Mouse (Mus musculus): ENCODE data around the gene Gpsm3. TPM values are rescaled to one million over a fixed set of nuclear protein-coding genes. Genes with fewer than 3 reads are reported as not detected.

Gpsm3 gene
- total RNA-seq (2023): 100 to 1,000 TPM; 180 to 199 TPM

DNA sequence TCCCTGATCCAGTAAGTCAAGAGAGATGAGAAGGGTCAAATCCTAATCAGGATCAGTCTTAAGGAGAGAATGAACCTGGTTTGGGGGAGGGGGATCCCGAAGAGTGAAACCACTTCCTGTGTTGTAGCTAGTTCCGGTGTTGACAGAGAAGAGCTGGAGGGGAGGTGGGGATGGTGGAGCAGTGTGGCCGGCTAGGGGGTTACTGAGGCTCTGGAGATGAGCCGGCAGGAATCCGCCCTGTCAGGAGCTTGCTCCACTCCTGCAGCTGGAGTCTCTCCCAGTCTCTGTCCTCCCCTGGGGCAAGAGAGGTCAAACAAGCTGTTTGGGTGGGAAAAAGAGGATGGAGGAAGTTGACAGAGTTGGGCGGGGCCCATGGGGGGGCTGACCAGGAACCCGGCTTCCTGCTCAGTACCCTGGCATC lies at the start of gene Gpsm3:
Gene Gpsm3, plus strand, starts transcription at position 126 of the 421 bp plus-strand sequence.

DNA sequence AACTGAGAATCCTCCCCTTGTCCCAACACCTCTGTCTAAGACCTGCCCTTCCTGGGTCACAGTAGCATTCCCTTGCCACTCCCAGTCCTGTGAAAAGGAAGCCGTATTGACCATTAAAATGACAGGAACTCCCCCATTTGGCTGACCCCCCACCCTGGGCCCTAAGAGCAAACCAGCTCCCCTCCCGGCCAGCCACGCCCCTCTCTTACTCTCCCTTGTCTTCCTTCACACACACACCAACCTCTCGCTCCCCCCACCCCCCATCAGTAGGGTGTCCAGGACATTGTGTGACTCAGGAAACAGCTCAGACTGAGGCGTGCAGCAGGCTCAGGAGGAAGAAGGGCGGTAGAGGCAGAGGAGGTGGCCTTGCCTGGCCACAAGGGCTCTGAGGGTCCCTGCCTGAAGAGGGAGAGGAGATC lies 25.6 kb upstream of the Gpsm3 start, which contains the start of gene Notch4:
Gene Notch4, plus strand, starts transcription at position 266 of the 419 bp plus-strand sequence.

DNA sequence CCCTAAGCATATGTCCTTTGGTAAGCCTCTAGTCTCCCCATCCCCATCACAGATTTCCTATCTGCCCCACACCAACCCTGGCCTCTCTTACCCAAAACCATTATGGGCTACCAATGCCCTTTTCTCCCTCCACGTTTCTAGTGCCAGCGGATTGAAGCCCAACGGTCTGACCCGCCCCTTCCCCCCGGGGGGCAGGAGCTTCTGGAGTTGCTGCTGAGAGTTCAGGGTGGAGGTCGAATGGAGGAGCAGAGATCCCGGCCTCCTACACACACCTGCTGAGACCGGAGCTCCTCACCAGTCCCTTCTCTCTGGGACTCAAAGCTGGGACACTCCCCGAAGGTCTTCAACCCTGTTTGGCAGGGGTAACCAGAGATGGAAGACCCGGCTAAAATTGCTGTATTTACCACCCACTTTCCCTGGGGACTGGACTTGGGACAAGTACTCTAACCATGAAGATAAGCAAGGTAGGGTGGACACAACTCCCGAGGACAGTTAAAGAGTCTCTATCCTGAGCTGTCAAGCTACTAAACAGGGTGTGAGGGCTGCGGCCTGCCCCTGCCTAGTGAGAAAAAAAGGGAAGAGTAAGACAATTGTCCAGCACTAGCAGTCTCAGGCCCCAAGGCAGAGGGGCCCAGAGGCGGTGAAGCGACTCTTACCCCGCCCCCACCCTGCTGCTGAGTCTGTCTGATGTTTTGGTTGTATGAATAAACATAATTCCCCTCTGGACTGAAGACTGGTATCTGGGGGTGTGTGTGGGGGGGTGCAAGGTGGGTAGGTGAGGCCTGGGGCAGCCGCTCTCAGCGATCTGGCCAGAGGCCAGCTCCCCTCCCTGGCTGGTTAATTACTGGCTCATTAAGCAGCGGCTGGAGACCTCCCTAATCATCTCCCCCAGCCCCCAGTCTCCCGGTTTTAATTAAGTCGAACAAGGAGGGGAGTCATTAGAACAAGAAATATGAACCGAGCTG lies 1.7 kb downstream of the Gpsm3 start, which contains the start of gene Pbx2:
Gene Pbx2, plus strand, starts transcription at position 238 of the 965 bp plus-strand sequence.

DNA sequence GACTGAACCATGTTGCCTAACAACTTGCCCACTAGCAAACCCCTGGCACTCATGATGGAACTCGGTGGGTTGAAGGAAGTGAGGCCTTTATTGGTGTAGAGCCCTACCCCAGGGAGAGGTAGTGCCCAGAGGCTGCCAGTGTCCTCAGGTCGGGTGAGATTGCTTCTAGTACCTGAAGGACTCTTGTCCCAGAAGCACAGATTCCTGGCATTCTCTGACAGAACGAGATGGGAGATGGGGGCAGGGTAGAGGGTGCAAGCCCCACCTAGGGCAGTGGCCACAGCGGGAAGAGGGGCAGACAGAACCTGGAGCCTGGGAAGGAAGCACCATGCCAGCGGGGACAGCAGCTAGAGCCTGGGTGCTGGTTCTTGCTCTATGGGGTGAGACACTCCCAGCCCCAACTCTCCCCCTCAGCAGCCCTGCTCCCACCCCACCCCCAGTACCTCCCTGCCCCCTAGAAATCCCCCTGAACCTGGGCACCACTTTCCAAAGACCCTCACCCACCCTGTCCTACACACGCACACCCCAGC lies 8.0 kb downstream of the Gpsm3 start, which contains the start of gene Ager:
Gene Ager, plus strand, starts transcription at position 297 of the 530 bp plus-strand sequence.

DNA sequence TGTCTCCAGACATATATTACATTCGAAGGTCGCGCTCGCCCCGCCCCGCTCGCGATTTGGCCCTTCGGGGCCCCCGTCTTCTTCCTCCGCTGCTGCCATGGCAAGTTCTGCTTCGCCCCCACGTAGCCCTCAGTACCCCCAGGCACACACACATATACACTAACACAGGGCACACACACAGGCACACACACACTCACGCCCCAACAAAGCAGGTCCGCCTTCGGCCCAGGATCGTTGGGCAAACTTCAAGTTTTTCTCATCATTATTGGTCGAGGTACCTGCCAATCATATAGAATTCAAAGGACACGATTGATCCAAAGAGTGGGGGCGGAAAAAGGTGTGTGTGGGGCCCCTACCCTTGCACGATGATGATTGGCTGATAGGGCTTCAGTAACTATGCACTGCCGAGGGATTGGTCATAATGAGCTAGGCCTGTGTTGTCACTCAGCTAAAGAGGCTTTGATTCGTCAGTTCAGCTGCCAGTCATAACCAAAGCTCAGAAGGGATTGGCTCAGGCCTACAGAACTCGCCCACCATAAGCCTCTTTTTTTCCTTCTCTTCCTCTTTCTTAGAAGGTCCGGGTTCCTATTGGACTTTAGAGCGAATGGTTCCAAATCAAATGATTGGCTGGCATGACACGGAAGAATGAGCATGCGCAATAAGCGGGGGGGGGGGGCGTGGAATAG lies 13.9 kb downstream of the Gpsm3 start, which contains the start of gene Rnf5:
Gene Rnf5, minus strand, starts transcription at position 316 of the 686 bp plus-strand sequence.

DNA sequence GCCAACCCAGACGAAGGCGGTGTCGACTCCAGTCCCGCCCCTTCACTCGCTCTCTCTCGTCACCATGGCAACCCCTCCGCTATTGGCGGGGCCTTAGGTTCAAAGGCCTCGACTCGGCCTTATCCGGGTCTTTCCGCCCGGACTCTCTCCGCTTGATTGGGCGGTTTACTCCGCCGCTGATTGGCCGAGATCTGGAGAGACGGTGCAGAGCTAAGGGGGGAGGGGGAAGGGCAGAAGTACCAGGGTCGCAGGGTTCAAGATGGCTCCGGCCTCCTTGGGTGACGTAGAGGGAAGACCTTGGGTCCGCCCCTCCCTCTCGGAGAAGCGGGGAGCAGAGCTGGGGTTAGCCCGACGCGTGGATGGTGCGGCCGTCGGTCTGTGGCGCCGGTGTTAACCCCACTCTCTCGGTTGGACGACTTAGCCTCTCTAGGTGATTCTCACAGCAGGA lies 14.5 kb downstream of the Gpsm3 start, which contains the start of gene Agpat1:
Gene Agpat1, plus strand, starts transcription at position 202 of the 448 bp plus-strand sequence.

DNA sequence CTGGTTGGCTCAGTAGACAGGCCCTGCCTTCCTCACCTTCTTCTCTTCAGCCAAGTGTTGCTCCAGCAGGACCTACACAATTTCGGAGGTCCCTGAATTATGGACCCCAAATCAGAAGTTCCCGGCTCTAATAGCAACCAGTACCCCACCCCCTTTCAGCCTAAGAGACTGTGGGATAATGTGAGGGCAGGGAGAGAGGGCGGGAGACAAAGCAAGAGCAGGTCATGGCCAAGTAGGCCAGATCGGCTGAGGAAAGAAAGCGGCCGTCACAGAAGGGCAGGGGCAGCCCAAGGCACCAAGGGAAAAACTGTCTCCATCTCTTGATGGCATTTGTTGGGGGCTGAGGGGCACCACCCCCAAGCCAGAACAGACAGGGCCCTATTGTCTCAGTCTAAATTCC lies 26.3 kb downstream of the Gpsm3 start, which contains the start of gene Egfl8:
Gene Egfl8, minus strand, starts transcription at position 101 of the 400 bp plus-strand sequence.

DNA sequence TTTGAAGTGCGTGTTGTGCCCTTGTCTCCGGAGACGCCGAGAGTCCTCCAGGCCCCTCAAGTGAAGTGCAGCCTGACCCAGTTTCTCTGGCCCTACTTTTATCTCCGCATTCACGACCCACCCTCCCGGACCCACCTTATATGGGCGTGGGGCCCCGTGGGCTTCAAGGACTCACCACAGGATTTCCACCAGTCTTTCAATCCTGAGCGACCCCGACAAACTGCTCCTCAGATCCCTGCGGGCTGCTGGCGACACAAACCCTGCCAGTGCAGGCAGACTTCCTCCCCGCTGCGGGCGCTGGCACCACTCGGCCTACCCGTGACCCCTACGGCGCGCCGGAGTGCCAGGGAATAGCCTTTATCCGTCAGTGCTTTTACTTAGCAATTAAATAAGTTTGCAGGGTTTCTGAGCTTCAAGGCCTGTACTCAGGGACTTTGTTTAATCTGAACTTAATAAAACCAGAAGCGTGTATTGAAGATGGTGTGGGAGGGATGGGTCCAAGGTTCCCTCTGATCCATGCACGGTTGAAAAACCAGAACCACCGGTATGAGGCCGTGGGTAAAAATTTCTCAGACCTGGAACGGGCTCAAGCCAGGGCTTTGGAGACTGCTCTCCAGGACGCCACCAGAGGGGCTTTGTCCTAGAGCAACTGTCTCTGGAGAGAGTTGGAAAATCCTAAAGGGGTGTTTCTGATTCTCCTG lies 38.5 kb downstream of the Gpsm3 start, which contains the start of gene Ppt2:
Gene Ppt2, minus strand, starts transcription at position 568 of the 701 bp plus-strand sequence.

DNA sequence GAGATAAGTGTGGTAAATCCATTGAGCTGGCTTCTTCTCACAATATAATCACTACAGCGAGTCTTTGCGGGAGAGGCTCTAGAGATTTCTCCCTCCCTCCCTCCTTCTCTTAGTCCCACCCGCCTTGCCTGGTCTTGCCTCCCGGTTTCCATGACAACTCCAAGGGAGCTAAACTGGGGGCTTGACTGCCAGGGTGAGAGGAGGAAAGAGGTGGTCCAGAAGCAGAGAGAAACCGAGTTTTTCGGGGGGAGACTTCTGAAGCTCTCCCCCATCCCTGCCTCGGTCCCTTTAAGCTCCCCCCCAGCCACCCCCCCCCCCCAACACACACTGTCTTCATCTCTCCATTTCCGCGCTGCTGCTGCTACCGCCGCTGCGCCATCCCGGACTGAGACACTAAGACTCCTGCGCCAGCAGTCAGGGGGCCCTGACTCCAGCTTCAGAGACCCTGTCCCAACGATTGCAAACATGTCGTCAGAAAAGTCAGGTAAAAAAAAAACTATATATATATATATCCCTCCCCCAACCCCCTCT lies 39.7 kb downstream of the Gpsm3 start, which contains the start of gene Prrt1:
Gene Prrt1, plus strand, starts transcription at position 313 of the 531 bp plus-strand sequence.

Other genes with a start within 250 kb of the Gpsm3 start
- gene Btnl2, start 235.0 kb upstream of the Gpsm3 start, total RNA-seq (2023): 1 to 10 TPM; 3.3 to 3.8 TPM
- under 1 TPM; 0.45 to 0.58 TPM for gene Btnl1, start 212.7 kb upstream of the Gpsm3 start, total RNA-seq (2023)
- 1 to 10 TPM in 1 of 2 experiments, not detected in 1; 1.3 TPM for gene BC051142, start 191.0 kb upstream of the Gpsm3 start, total RNA-seq (2023)
- gene Btnl4, start 112.5 kb upstream of the Gpsm3 start, total RNA-seq (2023): 1 to 10 TPM; 2.7 to 3.6 TPM
- gene Btnl6, start 72.5 kb upstream of the Gpsm3 start, total RNA-seq (2023): 1 to 10 TPM; 2.4 to 2.8 TPM
- gene Notch4, start 25.5 kb upstream of the Gpsm3 start, total RNA-seq (2023): 1 to 10 TPM; 1.2 to 1.4 TPM
- 10 to 100 TPM; 54.3 to 59.8 TPM for gene Pbx2, start 1.5 kb downstream of the Gpsm3 start, total RNA-seq (2023)
- gene Ager, start 8.1 kb downstream of the Gpsm3 start, total RNA-seq (2023): 1 to 10 TPM; 3.5 to 4.1 TPM
- 10 to 100 TPM; 41.0 to 43.3 TPM for gene Rnf5, start 13.9 kb downstream of the Gpsm3 start, total RNA-seq (2023)
- gene Agpat1, start 14.5 kb downstream of the Gpsm3 start, total RNA-seq (2023): 10 to 100 TPM; 53.8 to 60.2 TPM
- gene Egfl8, start 26.2 kb downstream of the Gpsm3 start, total RNA-seq (2023): 1 to 10 TPM; 8.9 to 9.4 TPM
- gene Ppt2, start 38.7 kb downstream of the Gpsm3 start, total RNA-seq (2023): 100 to 1,000 TPM; 117 to 128 TPM
- 1 to 10 TPM in 1 of 2 experiments, under 1 TPM in 1; 0.79 to 1.2 TPM for gene Prrt1, start 39.7 kb downstream of the Gpsm3 start, total RNA-seq (2023)
- gene Fkbpl, start 55.0 kb downstream of the Gpsm3 start, total RNA-seq (2023): 1 to 10 TPM; 7.5 to 9.4 TPM
- gene Atf6b, start 57.3 kb downstream of the Gpsm3 start, total RNA-seq (2023): 100 to 1,000 TPM in 1 of 2 experiments, 10 to 100 TPM in 1; 99.5 to 108 TPM
- under 1 TPM; 0.24 to 0.37 TPM for gene Tnxb, start 80.7 kb downstream of the Gpsm3 start, total RNA-seq (2023)
- gene C4b, start 154.1 kb downstream of the Gpsm3 start, total RNA-seq (2023): 10 to 100 TPM in 1 of 2 experiments, 1 to 10 TPM in 1; 5.0 to 25.9 TPM
- not detected for gene Cyp21a1, start 214.8 kb downstream of the Gpsm3 start, total RNA-seq (2023)
- 10 to 100 TPM; 64.1 to 71.7 TPM for gene Stk19, start 247.1 kb downstream of the Gpsm3 start, total RNA-seq (2023)
- 10 to 100 TPM; 48.5 to 48.9 TPM for gene Dxo, start 247.2 kb downstream of the Gpsm3 start, total RNA-seq (2023)

Measured in monocyte, adult 59 days (primary cell).